Mouse (Mus musculus): ENCODE results near the gene Gnptg. TPM values are rescaled to one million over a fixed set of nuclear protein-coding genes. Genes with fewer than 3 reads are reported as not detected.

The Gnptg gene
- 10 to 100 TPM; 59.1 to 62.9 TPM for total RNA-seq (2021)
- long read RNA-seq, transcript Gnptg-201 (11 exons, 1,234 nt) = major isoform, 46 of 95 reads
- long read RNA-seq, partial matches to known transcripts = 5 of 95 reads
- long read RNA-seq, other reads (novel, unspliced or antisense) = 43 of 95 reads

DNA sequence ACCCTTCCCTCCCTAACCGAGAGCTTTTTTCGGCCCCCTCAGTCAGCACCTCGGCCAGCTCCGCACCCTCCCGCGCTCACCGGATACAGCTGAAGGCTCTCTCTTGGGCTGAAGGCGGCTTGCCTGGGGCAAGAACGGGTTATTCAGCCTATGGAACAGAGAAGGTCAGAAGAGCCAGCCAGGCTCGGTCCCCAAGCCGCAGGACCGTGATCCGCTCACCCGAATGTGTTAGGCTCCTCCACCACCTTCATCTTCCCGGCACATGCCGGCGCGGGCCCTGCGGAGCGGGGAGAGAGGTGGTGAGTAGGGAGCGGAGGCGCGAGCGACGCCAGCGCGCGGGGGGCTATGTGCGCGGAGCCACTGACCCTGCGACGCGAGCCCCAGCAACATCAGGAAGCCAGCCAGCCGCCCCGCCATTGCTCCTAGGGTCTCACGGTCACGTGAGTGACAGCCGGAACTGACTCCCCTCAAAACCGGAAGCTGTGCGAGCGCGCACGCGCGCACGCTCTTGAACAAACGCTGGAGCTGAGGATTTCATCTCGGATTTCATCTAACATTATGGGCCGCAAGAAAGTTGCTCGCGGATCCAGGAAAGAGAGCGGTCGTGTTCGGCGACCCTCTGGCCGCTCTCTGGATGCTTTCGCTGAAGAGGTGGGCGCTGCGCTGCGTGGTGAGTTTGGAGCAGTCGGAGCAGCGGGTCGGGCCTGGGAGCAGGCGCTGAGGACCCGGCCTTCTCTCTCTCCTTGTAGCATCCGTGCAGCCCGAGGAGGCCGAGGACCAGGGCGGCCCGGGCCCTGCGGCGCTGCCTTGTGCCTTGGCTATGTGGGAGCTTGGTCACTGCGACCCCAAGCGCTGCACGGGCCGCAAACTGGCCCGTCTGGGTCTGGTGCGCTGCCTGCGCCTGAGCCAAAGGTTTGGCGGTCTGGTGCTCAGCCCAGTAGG is at the start of gene Gnptg, which contains the start of gene Tsr3:
Gene Gnptg (minus strand): TSS at position 430 of the 942 bp plus-strand sequence.
Gene Tsr3 (plus strand): TSS at position 476 of the 942 bp plus-strand sequence.
- DNase-seq (ENCODE audit: low spot score in 2 of 2) = peak; percentile 78 to 85

DNA sequence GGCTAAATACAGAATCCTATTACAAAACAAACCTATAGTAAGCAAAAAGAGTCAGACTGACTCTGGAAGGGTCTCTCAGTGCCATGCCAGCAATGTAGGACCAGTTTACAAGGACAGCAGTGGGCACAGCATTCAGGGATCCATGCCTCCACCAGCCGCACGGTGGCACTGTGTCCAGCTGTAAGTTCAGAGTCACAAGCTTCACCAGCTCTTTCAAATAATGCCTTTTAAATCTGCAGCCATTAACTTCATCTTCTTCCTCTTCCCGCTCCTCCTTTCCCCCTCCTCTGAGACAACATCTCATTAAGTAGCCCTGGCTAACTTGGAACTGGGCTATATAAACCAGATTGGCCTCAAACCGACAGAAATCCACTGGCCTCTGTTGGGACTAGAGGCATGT is 48.9 kb upstream of the Gnptg start:
- peak; percentile 51 to 67 for DNase-seq (ENCODE audit: low spot score in 2 of 2)

DNA sequence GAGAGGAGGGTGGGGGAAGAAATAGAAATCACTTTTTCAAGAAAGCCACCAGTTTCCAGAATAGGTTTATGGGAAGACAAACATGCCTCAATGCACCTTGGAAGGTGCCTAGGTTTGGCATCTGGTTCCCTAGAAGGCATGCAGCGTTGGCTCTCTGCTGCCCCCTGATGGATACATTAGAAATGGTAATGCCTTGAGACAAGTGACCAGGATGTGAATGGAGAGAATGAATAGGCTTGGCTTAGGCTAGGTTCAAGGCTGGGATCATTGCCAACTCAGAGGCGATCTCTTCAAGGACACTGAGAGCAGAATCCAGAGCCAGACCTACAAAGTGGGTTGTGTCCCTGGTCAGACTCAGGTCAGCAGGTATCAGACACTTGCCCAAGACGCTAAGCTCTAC is 45.1 kb upstream of the Gnptg start:
- peak; percentile 51 to 64 for DNase-seq (ENCODE audit: low spot score in 2 of 2)

DNA sequence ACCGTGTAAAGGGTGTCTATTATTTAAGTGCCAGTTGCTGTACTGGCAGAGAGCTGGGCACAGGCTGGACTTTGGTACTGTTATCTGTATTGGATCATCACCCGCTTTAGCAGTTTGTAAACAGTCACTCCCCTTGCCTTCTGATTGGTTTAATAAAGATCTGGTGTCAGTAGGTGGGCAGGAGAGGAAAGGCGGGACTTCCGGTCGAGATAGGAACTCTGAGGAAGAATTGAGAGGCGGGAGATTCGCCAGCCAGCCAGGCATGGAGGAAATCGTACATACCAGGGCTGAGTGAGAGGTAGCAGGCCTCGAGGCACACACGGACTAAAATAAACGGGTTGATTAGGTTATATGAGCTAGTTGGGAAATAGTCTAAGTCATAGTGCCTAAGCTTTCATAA is 42.2 kb upstream of the Gnptg start:
- DNase-seq (ENCODE audit: low spot score in 2 of 2) = no peak

DNA sequence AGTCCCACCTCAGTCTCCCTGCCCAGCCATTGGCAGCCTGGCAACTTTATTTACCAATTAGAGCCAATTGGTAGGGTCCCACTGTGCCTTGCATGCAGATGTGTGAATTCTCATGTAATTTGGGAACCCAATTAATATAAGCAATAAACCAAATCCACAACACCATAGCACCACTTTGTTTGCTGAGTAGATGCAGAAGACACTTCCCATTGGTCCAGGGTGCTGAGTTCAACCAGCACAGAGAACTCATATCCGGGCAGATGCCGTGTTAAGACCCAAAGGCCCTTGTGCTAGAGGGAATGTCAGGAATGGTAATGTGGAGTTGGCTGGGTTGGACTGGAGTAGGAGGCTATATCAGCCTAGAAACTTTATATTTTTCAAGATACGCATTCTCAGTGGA is 35.9 kb upstream of the Gnptg start:
- no peak for DNase-seq (ENCODE audit: low spot score in 2 of 2)

DNA sequence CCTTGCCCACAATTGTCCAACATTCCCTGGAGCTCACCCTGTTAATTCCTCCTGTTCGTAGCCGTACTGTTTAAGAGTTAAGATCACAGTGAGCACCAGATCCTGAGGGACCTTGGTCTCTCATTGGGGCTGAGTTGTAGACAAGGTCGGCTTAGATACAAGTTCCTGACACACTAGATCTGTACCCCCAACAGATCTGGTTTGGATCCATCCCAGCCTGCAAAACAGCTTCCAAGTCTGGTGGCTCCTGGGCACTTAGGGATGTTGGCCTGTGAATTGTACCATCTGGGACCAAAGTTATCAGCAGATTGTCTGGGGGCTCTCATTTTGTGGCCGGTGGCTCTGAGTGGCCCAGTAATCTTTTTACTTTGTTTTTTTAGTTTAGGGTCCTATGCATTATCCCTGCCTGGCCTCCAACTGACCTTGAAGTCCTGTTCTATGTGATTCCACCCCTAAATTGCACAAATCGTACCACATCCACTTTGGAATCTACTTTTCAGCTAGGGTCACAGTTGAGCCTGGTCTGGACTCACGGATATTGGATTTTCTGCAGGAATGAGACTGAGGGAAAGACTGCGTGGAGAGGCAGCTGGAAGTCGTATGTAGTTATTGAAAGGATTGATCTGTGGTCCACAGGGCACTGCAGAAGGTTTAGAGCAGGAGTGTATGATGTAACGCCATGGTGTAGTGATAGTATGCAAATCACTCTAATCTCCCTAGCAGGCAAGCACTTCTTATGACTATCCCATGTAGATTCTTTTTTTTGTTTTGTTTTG is 34.8 kb upstream of the Gnptg start, which contains the start of gene Ube2i:
Gene Ube2i (minus strand): TSS at position 52 of the 776 bp plus-strand sequence.
- DNase-seq (ENCODE audit: low spot score in 2 of 2) = peak in 1 of 2 experiments; percentile 17

DNA sequence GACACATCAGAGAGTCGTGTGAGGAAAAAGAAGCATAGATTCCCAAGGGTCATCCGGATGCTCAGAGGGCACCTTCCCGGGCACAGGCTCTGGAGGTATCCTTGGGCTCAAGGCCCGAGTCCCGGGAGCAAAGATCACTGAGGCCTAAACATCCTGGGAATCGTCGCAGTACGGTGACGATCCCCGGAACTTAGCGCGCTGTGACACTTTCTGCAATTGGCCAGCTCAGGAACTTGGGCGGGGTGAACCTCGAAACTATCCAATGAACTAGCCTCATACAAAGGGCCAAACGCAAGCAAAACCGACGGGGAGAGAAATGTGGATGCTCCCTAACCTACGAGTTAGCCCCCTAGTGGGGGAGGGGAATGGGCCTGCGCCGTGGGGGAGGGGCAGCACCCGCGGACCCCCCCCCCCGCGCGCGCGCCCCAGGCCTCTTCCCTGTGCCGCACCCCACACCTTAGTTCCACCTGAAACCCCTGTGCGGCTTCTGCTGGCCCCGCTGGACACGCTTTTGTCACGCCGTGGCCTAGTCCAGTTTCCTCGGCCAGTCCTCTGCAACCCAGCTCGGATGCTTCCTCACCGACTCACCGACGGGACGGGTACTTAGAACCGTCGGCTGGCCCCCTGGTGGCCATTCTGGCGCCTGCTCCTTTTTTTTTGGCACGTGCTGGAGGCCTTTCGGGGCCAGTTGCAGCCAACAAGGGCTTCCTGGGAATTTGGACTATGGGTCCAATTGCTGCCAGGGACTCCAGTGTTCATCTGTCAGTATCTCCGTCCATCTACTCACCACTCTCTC is 34.0 kb upstream of the Gnptg start:
- peak; percentile 98 to 99 for DNase-seq (ENCODE audit: low spot score in 2 of 2)

DNA sequence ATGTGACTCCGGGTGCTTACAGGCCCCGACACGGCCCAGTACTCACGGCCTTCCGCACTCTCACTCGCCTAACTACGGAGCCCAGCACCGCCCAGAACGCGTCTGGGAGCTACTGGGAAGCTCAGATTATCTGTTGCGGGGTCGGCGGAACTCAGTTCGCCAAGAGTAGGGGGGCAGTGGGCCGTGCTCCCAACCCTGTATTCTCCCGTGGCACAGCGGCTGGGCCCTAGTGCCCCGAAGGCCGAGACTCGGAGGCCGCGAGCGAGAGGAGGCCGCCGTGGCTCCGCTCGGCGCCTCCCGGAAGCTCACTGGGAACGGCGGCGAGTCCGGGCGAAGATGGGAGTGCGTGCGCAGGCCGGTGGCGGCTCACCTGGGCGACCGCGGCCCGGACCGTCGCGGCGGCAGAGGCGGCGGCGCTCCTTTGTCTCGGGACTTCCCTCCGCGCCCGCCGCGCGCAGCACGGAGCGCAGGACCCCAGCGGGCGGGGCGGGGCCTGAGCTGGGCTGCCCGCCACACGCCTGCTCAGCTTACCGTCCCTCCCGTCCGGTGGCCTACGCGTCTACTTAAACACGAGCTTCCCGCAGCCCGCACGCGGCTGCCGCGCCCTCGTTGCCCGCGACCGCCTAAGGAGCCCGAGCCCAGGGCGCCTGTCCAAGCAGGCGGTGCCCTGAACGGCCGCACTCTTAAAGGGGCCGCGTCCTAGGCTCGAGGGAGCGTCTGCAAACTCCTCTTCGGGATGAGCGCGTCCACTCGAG is 33.2 kb upstream of the Gnptg start:
- DNase-seq (ENCODE audit: low spot score in 2 of 2) = peak; percentile 64 to 95

DNA sequence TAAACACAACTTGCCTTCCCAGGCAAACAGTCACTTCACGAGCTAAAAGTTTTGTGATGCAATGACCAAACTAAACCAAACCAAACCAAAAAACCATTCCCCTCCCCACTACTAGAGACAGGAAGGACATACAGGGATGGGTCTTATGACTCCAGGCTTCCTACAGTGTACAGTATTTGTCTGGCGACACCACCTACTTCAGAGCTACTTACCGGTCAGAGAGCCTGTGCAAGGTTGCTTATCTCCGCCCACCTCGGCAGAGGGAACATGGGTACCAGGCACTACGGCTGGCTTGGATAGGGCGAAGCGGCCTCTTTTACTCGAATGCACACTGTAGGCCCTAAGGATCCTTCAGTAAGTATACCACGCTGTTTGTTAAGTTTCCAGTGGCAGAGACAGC is 32.4 kb upstream of the Gnptg start:
- DNase-seq (ENCODE audit: low spot score in 2 of 2) = no peak

DNA sequence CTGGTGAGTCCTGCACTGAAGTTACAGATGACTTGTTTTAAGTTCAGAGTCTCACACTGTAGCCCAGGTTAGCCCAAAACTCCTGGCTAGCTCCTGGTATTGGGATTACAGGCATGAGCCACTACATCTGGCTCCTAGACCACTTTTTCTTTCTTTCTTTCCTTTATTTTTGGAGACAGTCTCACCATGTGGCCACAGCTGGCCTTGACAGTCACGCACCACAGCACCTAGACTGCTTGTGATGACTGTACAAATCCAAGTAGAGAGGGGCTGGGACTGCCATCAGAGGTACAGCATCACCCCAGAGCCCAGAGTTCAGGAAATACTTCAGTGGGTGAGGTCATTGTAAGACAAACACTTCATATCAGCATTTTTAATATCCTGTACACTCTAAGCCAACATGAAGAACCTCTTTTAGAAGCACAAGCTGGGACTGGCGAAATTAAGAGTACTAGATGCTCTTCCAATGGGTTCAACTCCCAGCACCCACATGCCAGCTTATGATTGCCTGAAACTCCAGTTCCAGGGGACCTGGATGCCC is 30.9 kb upstream of the Gnptg start:
- no peak for DNase-seq (ENCODE audit: low spot score in 2 of 2)

DNA sequence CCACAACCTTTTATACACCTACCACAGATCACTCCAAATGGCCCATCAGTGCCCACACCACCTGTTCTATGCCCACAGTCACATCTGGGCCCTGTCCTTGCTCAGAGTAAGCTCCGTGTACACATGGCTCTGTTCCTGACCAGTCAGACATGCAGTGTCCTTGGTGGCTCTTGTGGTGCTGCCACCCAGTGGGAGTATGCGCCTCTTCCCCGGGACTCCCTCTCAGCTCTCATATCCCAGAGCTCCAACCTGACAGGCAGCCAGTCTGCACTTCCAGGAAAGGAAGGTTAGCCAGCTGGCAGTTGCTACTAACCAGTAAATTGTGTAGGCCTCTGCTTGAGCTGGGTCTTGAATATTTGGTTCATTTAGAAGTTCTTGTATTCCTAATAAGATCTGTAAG is 24.5 kb upstream of the Gnptg start:
- peak; percentile 44 to 60 for DNase-seq (ENCODE audit: low spot score in 2 of 2)

DNA sequence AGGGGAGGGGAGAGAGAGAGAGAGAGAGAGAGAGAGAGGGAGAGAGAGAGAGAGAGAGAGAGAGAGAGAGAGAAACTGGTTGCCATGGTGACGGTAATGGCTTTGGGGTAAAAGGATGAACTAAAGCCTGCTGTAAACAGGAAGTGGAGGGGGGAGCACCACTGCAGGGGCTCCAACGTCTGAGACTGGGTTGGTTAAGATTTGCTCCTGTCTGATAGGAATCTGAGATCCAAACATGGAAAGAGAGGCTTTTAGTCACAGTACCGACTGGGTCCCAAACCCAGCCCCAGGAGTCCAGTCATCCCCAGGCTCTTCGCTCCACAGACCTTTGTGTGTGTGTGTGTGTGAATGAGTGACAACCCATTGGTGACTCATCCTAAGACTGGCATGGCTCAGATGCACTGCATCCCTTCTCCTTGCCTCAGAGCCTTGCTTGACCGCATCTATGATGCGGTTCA is 17.9 kb upstream of the Gnptg start:
- DNase-seq (ENCODE audit: low spot score in 2 of 2) = no peak

DNA sequence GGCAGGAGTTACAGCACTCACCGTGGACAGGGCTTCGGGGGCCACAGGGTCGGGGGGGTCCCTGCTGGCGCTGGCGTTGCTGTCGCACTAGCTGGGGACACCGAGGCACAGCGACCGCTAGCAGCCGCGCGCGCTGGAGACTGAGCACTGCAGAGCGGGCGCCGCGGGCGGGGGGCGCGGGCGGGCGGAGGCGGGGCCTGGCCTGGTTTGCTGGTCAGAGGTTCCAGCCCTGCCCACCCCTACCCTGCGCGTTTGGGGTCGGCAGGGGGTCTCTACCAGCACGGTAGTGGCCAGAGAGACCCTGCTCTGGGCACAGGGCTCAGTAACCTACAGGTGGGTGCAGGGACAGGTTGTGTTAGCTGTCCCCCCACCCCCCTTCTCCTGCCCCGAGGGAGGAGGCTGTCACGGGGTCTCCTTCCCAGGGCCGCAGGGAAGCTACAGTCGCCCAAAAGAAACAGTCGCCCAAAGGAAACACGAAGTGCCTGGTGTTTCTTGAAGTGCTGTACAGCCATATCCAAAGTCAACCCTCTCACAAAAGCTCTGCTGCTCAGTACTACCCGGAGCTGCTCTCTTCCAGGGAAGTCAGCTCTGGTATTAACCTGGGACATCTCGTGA is 16.3 kb upstream of the Gnptg start, which contains the start of gene Baiap3:
Gene Baiap3 (minus strand): TSS at position 225 of the 615 bp plus-strand sequence.
- DNase-seq (ENCODE audit: low spot score in 2 of 2) = no peak

DNA sequence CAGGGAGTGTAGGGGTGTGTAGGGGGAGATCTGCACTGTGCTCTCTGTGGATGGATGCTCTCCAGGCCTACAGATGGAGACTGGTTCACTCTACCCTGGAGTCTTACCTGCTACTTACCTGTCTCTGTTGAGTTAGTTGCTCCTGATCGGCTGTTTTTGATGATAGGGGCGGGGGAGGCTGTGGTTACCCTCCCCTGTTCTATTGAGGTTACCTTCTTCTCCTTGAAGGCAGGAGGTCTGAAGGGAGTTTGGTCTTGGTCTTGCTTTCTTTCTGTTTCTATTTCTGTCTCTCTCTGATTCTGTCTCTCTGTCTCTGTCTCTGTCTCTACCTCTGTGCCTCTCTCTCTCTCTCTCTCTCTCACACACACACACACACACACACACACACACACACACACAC is 15.2 kb upstream of the Gnptg start:
- DNase-seq (ENCODE audit: low spot score in 2 of 2) = no peak

DNA sequence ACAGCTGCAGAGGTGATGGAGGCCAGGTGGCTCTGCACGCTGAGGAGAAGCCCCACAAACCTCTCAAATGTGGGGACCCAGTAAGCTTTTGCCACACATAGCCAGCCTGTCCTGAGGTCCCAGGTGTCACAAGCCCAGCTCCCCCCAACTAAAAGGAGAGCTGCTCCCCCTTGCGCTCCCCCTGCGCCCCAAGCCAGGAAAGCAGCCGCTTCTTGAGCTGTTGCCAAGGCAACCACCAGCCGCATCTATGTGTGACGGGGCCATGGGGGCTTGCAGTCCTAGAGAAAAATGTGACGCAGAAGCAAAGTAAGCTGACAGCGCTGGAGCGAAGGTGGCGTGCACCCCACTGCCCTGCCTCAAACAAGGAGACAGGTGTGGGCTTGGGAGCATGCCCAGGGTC is 13.8 kb upstream of the Gnptg start:
- DNase-seq (ENCODE audit: low spot score in 2 of 2) = peak; percentile 52 to 58

DNA sequence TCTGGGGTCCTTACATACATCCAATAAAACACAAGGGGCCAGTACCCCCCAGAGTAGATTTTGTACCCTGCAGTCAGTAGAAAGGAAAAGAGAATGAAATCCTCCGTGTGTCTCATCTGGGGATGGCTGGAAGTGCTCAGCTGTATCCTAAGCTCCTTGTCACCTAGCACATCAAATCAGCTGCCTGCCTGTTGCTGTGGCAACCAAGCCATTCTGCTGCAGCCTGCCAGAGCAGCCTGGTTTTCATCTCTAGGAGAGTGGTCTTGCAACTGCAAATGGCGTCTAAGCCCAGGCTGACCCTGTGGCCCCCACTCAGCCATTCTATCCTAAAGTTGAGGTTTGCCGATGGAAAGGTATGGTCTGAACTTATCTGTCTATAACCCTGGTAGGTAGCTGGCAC is 12.7 kb upstream of the Gnptg start:
- no peak for DNase-seq (ENCODE audit: low spot score in 2 of 2)

DNA sequence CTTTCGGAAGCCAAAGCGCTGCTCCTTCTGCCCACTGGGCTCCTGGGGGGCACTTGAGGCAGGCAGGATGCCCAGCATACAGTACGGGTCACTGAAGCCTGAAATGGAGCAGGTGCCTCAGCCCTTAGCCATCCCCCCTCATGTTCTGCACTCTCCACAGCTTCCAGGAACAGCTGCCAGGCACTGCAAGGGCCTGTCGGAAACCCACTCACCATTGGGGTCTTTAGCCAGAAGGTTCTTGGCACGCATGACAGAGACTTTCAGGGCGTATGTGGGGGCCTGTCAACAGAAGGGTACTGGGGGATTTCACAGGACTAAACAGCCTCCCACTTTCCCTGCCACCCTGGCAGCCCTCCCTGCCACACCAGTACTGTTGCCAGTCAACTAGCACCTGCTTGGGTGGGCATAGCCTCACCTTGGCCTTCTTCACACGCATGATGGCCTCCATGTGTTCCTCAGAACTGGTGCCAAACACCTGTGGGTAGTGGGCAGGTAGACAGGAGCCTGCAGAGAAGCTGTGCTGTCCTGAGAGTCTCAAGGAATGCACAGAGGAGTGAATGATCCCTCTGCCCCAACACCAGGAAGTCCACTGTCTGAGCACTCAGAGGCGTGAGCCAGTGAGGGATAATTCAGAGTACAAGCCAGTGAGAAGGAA is 10.4 kb upstream of the Gnptg start:
- DNase-seq (ENCODE audit: low spot score in 2 of 2) = no peak

DNA sequence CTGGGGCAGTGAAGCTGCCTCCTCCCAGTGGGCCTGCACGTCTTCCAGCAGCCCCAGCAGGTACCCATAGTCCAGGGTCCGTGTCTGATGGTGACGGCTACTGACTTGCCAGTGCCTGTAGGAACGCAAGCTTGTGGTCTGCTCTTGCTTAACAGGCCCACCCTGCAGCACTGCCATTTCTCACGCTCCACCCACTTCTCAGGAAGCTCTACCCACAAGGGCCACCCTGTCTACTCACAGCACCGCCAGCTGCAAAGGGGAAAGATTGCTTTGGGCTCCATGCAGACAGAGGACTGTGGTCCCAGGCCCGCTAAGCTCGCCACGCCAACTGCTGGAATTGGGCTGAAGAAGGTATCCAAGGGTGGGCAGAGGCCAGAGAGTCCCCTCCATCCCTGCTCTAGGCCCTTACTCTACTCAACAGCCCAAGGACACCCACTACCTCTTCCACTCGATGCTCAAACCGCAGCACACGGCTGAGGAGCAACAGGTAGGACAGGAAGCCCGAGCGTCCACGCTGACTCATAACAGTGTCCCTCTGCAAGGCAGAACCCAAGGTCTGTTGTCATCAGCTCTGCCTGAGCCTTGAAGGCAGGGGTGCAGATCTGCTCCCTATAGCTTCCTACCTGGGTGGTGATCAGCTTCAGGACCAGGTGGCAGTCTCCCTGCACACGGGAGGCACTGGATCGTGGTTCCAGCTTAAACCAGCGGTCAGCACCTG is 8.3 kb upstream of the Gnptg start:
- no peak for DNase-seq (ENCODE audit: low spot score in 2 of 2)
